Mouse (Mus musculus) myocyte (in vitro differentiated cells): Measurements from ENCODE around the gene Pde4d.

Source experiments
- POLR2A ChIP-seq: IDR thresholded peaks from one replicate; pipeline ENCODE4 v1.6.1; 2011; ENCODE audit warnings: low read depth, mild to moderate bottlenecking, control low read depth, moderate library complexity; ENCODE audit not compliant: insufficient read length
- USF1 ChIP-seq: IDR thresholded peaks from one replicate; pipeline ENCODE4 v1.6.1; 2011; ENCODE audit warnings: low read depth, mild to moderate bottlenecking, control low read depth, moderate library complexity

DNA sequence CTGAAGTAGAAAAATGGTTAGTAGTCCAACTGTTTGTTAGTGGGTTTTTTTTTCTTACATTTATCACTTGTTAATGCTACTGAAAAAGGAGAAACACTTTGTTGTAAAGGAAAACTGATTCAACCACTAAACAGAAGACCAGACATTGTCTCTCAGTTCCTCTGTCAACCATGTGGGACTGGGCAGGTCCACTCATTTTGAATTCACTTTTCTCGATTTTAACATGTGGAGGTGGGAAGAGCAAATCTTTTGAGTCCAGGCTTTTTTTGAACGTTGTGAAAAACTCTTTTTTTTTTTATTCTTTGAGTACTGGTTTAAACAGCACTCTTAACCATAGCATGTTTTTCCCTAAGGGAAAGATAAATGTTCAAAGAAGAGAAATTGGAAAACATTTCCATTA, 180.8 kb downstream of the Pde4d start:
- TF ChIP-seq POLR2A (no peak), USF1 (no peak)
